In the genomic region with DNA sequence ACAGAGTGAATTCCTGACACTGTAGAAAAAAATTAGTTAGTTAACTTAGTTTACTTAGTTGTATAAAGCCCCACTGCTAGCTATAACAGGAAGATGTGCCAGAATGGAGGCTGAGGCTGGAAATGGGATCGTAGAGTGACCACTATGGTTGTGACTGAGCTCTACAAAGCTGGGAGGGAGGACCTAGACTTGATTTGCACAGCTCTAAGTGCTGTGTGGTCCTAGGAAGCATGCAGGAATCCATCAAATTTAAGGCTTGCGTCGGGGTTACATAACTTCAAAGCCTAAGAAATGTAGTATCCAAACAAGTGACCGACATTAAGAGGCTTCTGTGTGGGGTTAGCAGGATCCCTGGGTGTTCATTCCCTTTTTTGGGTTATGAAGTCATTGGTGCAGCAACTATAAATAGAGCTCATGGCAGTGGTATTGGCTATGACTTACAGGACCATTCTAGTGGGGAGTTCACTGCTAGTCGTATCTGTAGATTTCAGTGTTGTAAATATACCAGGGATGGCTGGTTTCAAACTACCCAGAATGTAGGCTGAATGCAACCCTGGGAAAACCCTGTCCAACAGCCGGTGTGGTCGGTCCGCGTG, we compare ENCODE assay signal across 28 mouse cellular contexts. TPM values are rescaled to one million over a fixed set of nuclear protein-coding genes. Genes with fewer than 3 reads are reported as not detected.
A peak's percentile ranks its signal among the peaks of the same experiment; 100 is the strongest.
DNase-seq lines count a peak whose midpoint lies in the region; ATAC-seq and TF ChIP-seq lines count a peak whose summit lies in the region.
"Had no signal": no experiment of that assay in that cellular context is flagged by ENCODE, and none has a peak within 500 bp of the region (broad histone marks: within the 10 kb centered on the region; RNA-seq: fewer than 3 reads in every experiment).

No protein-coding gene starts in this region.

- no peak for TF ChIP-seq EP300 in heart, postnatal 0 days (IDR thresholded peaks at IDR 0.05; ENCODE audit: low read depth)

- no peak for ATAC-seq in heart, embryonic 12.5 days (ENCODE audit: insufficient number of reproducible peaks, low FRiP score)
- peak; percentile 63; the same call in 1 of the 2 replicates for ATAC-seq in heart, postnatal 0 days (ENCODE audit: insufficient read depth, low read depth)
- no peak for ATAC-seq in limb, embryonic 14.5 days (ENCODE audit: low FRiP score, low read depth)
- no peak for ATAC-seq in cerebellum, adult (ENCODE audit: insufficient number of reproducible peaks, low FRiP score, low TSS enrichment)
- ATAC-seq: forebrain, embryonic 16.5 days; lung, postnatal 0 days had no signal

- H3K9me3 ChIP-seq in heart, embryonic 12.5 days (replicated peaks): no peaks in the 10 kb centered on the region
- H3K9me3 ChIP-seq in heart, postnatal 0 days (replicated peaks; ENCODE audit: control insufficient read depth, low read length): no peaks in the 10 kb centered on the region
- no peaks in the 10 kb centered on the region for H3K9me3 ChIP-seq in limb, embryonic 14.5 days (ENCODE audit: control insufficient read depth, low read length)
- H3K9me3 ChIP-seq: embryonic facial prominence, embryonic 13.5 days; forebrain, embryonic 10.5 days; limb, embryonic 15.5 days; liver, embryonic 13.5 days; midbrain, embryonic 12.5 days; neural tube, embryonic 12.5 days had no signal

- peak overlapping the region; percentile 19; the same call in 1 of the 2 replicates for H3K27ac ChIP-seq in heart, embryonic 12.5 days (ENCODE audit: poor library complexity, severe bottlenecking)
- peak overlapping the region; percentile 15; the same call in 1 of the 2 replicates for H3K27ac ChIP-seq in heart, postnatal 0 days (ENCODE audit: low read depth)
- no peak overlapping the region for H3K27ac ChIP-seq in kidney, adult 2 months (ENCODE audit: insufficient read depth, low read depth, low read length)
- H3K27ac ChIP-seq in limb, embryonic 14.5 days (replicated peaks; ENCODE audit: low read depth, low read length): 0 out of 2 replicates have a peak overlapping the region, but pooled peaks have one; percentile 35
- H3K27ac ChIP-seq: embryonic facial prominence, embryonic 13.5 days; forebrain, embryonic 10.5 days; hindbrain, embryonic 14.5 days; liver, embryonic 13.5 days; midbrain, embryonic 12.5 days; neural tube, embryonic 12.5 days had no signal

- no peak for TF ChIP-seq POLR2A in kidney, adult 2 months (IDR thresholded peaks at IDR 0.05; ENCODE audit: low read depth, low read length)
- TF ChIP-seq POLR2A in limb, embryonic 14.5 days (IDR thresholded peaks at IDR 0.05; ENCODE audit: borderline replicate concordance, extremely low read depth, insufficient read depth, insufficient read length): no peak

- intact Hi-C loops in heart, postnatal 14 days (cut with DNase I): no loop called here
- intact Hi-C loops in heart, postnatal 25 days (cut with DNase I): no loop called here

- no peak overlapping the region for H3K9ac ChIP-seq in heart, embryonic 12.5 days
- H3K9ac ChIP-seq in heart, postnatal 0 days (replicated peaks; ENCODE audit: low read depth, low read length): no peak overlapping the region
- no peak overlapping the region for H3K9ac ChIP-seq in limb, embryonic 14.5 days (ENCODE audit: low read depth, low read length, severe bottlenecking)
- H3K9ac ChIP-seq: embryonic facial prominence, embryonic 13.5 days; hindbrain, embryonic 14.5 days; limb, embryonic 15.5 days; liver, embryonic 13.5 days; midbrain, embryonic 12.5 days; neural tube, embryonic 12.5 days had no signal

- no peak overlapping the region for H3K4me3 ChIP-seq in heart, embryonic 12.5 days
- no peak overlapping the region for H3K4me3 ChIP-seq in heart, postnatal 0 days (ENCODE audit: low read depth, low read length)
- H3K4me3 ChIP-seq in kidney, adult 2 months (ENCODE audit: insufficient read depth, low read depth, low read length): no peak overlapping the region
- no peak overlapping the region for H3K4me3 ChIP-seq in limb, embryonic 14.5 days (replicated peaks; ENCODE audit: low read length)
- H3K4me3 ChIP-seq: embryonic facial prominence, embryonic 13.5 days; forebrain, embryonic 10.5 days; limb, embryonic 15.5 days; liver, embryonic 13.5 days; megakaryocyte, embryonic 14.5 days; midbrain, embryonic 12.5 days; myocyte; neural tube, embryonic 12.5 days had no signal

- 76% methylated on average over 9 of the region's 9 CpGs for WGBS in heart, embryonic 12.5 days
- WGBS in heart, postnatal 0 days: 67% methylated on average over 9 of the region's 9 CpGs
- WGBS in kidney, adult 2 months: 77% methylated on average over 9 of the region's 9 CpGs
- WGBS in limb, embryonic 14.5 days: 73% methylated on average over 9 of the region's 9 CpGs

- H3K4me1 ChIP-seq in heart, embryonic 12.5 days (replicated peaks): peaks cover 18% of the 10 kb centered on the region
- H3K4me1 ChIP-seq in heart, postnatal 0 days (ENCODE audit: control insufficient read depth, insufficient read depth): peaks cover 3% of the 10 kb centered on the region; the same call in 1 of the 2 replicates
- no peaks in the 10 kb centered on the region for H3K4me1 ChIP-seq in kidney, adult 2 months (ENCODE audit: control insufficient read depth, insufficient read depth, low read length)
- H3K4me1 ChIP-seq in limb, embryonic 14.5 days (ENCODE audit: control insufficient read depth, insufficient read depth, low read length): peaks cover 17% of the 10 kb centered on the region
- H3K4me1 ChIP-seq: liver, embryonic 13.5 days; midbrain, embryonic 12.5 days; neural tube, embryonic 12.5 days had no signal

- H3K4me2 ChIP-seq in heart, embryonic 12.5 days: no peak overlapping the region; the same call in 1 of the 2 replicates
- no peak overlapping the region for H3K4me2 ChIP-seq in heart, postnatal 0 days (ENCODE audit: low read depth, low read length)
- no peak overlapping the region for H3K4me2 ChIP-seq in limb, embryonic 14.5 days (replicated peaks; ENCODE audit: low read depth, low read length, severe bottlenecking)
- H3K4me2 ChIP-seq: embryonic facial prominence, embryonic 13.5 days; hindbrain, embryonic 14.5 days; limb, embryonic 15.5 days; liver, embryonic 13.5 days; midbrain, embryonic 12.5 days; neural tube, embryonic 12.5 days had no signal

- H3K27me3 ChIP-seq in heart, embryonic 12.5 days (replicated peaks): no peaks in the 10 kb centered on the region
- H3K27me3 ChIP-seq in heart, postnatal 0 days (ENCODE audit: control insufficient read depth, insufficient read depth, low read length): no peaks in the 10 kb centered on the region
- no peaks in the 10 kb centered on the region for H3K27me3 ChIP-seq in kidney, adult 2 months (replicated peaks; ENCODE audit: control insufficient read depth, insufficient read depth, low read length)
- H3K27me3 ChIP-seq in limb, embryonic 14.5 days (ENCODE audit: control insufficient read depth, insufficient read depth, low read length): no peaks in the 10 kb centered on the region
- H3K27me3 ChIP-seq: embryonic facial prominence, embryonic 13.5 days; limb, embryonic 15.5 days; liver, embryonic 13.5 days; midbrain, embryonic 12.5 days; neural tube, embryonic 12.5 days had no signal

- no peak for DNase-seq in heart, postnatal 14 days
- peak; percentile 26 for DNase-seq in heart, postnatal 0 days (ENCODE audit: low spot score)
- no peak for DNase-seq in heart, postnatal 25 days (ENCODE audit: low spot score)
- DNase-seq in kidney, postnatal 10 days: peak; percentile 18
- no peak for DNase-seq in kidney, adult 2 months
- DNase-seq in limb, embryonic 14.5 days (ENCODE audit: low spot score): no peak
- DNase-seq: B cell, adult 2 months; cerebellum, adult 18-20 months; cerebellum, postnatal 10 days; gastrocnemius, postnatal 36 days; liver, embryonic 13.5 days; lung, adult 18-20 months; lung, postnatal 4 days; right cerebral cortex, adult 18-20 months; spleen, adult 18-20 months; thymus, postnatal 14 days had no signal

- TF ChIP-seq CTCF in heart, postnatal 0 days (IDR thresholded peaks at IDR 0.05; ENCODE audit: low read depth): no peak
- no peak for TF ChIP-seq CTCF in kidney, adult 2 months (conservative IDR thresholded peaks at IDR 0.05; ENCODE audit: insufficient read depth, insufficient read length, low read depth, low read length)

- no peaks in the 10 kb centered on the region for H3K36me3 ChIP-seq in heart, embryonic 12.5 days
- no peaks in the 10 kb centered on the region for H3K36me3 ChIP-seq in heart, postnatal 0 days (replicated peaks; ENCODE audit: control insufficient read depth, insufficient read depth, low read length)
- H3K36me3 ChIP-seq in kidney, adult 2 months (ENCODE audit: control insufficient read depth, insufficient read depth, low read length): no peaks in the 10 kb centered on the region
- no peaks in the 10 kb centered on the region for H3K36me3 ChIP-seq in limb, embryonic 14.5 days (ENCODE audit: control insufficient read depth, insufficient read depth, low read length)
- H3K36me3 ChIP-seq: embryonic facial prominence, embryonic 13.5 days; forebrain, embryonic 10.5 days; limb, embryonic 15.5 days; liver, embryonic 13.5 days; midbrain, embryonic 12.5 days; neural tube, embryonic 12.5 days had no signal

RNA-seq across cellular contexts. Expression of gene Kat6b, which starts 18.0 kb away (rescaled TPM):
- 12.2 and 15.9 TPM in 2 replicates for polyA plus RNA-seq in heart, embryonic 12.5 days (2016; fragmentation: Nextera tagmentation; extraction: Ambion mirVana)
- total RNA-seq in heart, postnatal 14 days (2021): 10 to 100 TPM; 33.5 to 38.4 TPM
- 13.9 and 52.9 TPM in 2 replicates for total RNA-seq in heart, postnatal 0 days (2014; rRNA removed; ENCODE audit: low replicate concordance)
- 5.4 and 6.1 TPM in 2 replicates for polyA plus RNA-seq in heart, postnatal 0 days (2015; fragmentation: Nextera tagmentation; extraction: Ambion mirVana)
- total RNA-seq in heart, postnatal 25 days (2021): 10 to 100 TPM; 28.1 to 32.6 TPM
- 9.4 and 9.5 TPM in 2 replicates for polyA plus RNA-seq in kidney, adult 2 months (2012; rRNA removed)
- 35.5 and 42.2 TPM in 2 replicates for polyA plus RNA-seq in limb, embryonic 14.5 days (2012; rRNA removed)
- polyA plus RNA-seq in limb, embryonic 14.5 days (2014; fragmentation: Nextera tagmentation; extraction: Ambion mirVana): 26.0 and 33.6 TPM in 2 replicates

Comparison
In these comparisons a context has a peak if more than half of its experiments do, and no peak if none do; other contexts are left out.
1. DNase-seq: peak in heart, postnatal 0 days (single experiment) and kidney, postnatal 10 days (single experiment); none in heart, postnatal 14 days (0 of 2), heart, postnatal 25 days (single experiment), kidney, adult 2 months (single experiment) and limb, embryonic 14.5 days (single experiment).